Mouse (Mus musculus) CH12.LX (cell line): Measurements from ENCODE around the gene Epas1.

Experiments used
- MAFK ChIP-seq: IDR thresholded peaks from 2 replicates; pipeline ENCODE4 v1.6.1; 2011; ENCODE audit warnings: low read length, improper control_type of control experiment; ENCODE audit not compliant: insufficient replicate concordance
- RAD21 ChIP-seq: IDR thresholded peaks from 2 replicates; pipeline ENCODE4 v1.6.1; 2011; ENCODE audit warnings: low read depth, mild to moderate bottlenecking, low read length, improper control_type of control experiment, moderate library complexity
- ZNF384 ChIP-seq: IDR thresholded peaks from 2 replicates; pipeline ENCODE4 v1.6.1; 2012; ENCODE audit warnings: low read depth, low read length, improper control_type of control experiment, inconsistent platforms

DNA sequence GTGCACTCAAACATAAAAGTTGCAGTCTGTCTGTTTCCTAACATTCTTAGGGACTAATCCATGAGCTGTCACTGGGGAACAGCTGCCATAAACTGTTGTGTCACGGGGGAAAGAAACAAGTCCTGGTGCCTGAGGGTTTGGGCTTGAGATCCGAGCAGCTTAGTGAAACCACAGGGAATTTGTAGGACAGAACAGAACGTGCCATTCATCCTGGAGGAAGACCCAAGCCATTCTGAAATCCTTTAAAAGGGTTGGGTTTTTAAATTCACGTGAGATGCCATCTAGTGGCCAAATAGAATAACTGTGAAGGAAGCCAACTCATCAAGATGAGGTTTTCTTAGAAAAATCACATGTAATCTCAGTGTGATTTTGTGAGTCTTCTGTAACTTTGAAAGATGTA lies 58.5 kb downstream of the Epas1 start:
- TF ChIP-seq MAFK, result peak; percentile 59; the same call in 1 of the 2 replicates
- TF ChIP-seq RAD21, result peak; percentile 79
- TF ChIP-seq ZNF384, result no peak
